Mouse (Mus musculus) testis, postnatal 14 days (tissue): ENCODE data around the gene Tfap2c.

Experiments
- DNase-seq: peaks from one replicate; pipeline ENCODE4 v3.0.0; 2021; ENCODE audit warnings: low spot score

Tfap2c gene

DNA sequence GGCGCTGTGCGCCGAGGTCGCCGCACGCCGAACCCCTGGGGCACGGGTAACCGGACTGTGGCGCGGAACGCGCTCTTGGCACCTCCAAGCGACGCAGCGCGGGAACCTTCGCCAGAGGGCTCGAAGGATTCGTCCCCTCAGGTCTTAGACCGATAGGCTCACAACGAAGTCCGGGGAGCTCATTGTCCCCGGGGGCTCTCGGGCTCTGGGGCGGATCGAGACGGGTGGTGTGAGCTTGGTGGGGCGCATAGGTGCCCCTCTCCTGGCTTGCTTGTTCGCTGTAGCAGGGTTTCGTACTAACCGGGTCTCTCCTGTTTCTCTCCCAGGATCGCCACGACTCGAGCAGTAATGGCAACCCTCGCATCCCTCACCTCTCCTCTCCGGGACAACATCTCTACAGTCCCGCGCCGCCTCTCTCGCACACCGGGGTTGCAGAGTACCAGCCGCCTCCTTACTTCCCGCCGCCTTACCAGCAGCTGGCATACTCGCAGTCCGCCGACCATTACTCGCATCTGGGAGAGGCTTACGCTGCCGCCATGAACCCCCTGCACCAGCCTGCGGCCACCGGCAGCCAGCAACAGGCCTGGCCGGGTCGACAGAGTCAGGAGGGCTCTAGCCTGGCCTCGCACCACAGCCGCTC is 1.8 kb downstream of the Tfap2c start:
- no peak for DNase-seq

DNA sequence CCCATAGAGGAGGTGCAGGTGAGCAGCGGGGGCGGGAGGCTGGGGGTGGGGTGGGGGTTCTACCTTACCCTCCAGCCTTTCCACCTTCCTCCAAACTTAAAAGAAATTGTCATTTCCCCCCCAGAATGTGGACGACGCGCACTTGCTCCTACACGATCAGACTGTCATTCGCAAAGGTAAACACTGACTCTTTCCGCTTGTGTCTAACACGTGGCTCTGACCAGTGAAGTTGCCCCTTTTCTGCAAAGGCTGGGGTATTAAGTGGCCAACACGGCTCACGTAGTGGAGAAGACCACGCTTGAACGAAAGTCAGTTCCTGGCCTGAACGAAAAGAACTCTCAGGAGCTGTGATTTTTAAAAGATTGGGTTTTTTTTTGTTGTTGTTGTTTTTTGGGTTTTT is 2.5 kb downstream of the Tfap2c start:
- DNase-seq, result no peak

- DNase-seq, result no peak
These were observed 3.3 kb downstream of the Tfap2c start for GRCm38 (mm10) chr2:172552666-172553065.

GRCm38 (mm10) chr2:172554211-172554610 is 4.8 kb downstream of the Tfap2c start:
- DNase-seq, result no peak

GRCm38 (mm10) chr2:172558674-172559468 is 9.5 kb downstream of the Tfap2c start:
- no peak for DNase-seq

GRCm38 (mm10) chr2:172561016-172561415 is 11.6 kb downstream of the Tfap2c start:
- no peak for DNase-seq

- no peak for DNase-seq
These were observed 18.4 kb downstream of the Tfap2c start for GRCm38 (mm10) chr2:172567835-172568234.

- DNase-seq, result no peak
These were observed 19.1 kb downstream of the Tfap2c start for GRCm38 (mm10) chr2:172568466-172568865.

GRCm38 (mm10) chr2:172577196-172577766 is 27.9 kb downstream of the Tfap2c start:
- DNase-seq, result no peak

GRCm38 (mm10) chr2:172579221-172579620 is 29.8 kb downstream of the Tfap2c start:
- no peak for DNase-seq

DNA sequence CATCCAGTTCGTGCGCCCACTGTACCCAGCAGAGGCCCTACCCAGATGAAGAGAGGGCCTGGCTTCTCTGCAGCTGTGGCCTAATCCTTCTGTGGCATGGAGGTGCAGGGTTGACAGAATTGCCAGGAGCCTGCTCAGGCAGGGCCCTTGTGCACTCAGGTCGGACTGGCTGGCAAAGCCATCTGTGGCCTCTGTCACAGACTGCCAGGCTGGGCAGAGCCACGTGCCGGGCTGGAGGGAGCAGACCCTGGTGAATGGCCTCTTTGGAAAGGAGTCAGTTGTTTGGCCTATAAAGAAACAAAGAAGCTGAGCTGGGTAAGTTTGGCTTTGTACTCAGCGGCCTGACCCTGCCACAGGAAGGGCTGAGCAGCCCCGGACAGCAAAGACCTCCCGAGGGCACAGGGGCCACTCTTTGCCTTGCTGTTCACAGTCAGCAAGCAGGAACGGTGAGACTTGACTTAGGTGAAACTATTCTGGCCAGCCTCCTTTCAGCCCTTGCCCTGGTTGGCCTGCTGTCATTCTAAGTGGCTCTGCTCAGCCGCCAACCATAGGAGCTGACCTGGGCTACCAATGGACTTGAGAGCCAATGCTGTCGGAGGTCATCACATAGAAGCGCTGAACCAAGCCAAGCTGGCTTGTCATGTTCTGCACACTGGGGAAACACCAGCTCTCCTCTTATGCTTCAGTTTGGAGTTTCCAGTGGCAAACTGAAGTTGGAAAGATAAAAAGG is 31.3 kb downstream of the Tfap2c start:
- no peak for DNase-seq

- DNase-seq, result no peak
These were observed 33.9 kb downstream of the Tfap2c start for GRCm38 (mm10) chr2:172583312-172583711.

DNA sequence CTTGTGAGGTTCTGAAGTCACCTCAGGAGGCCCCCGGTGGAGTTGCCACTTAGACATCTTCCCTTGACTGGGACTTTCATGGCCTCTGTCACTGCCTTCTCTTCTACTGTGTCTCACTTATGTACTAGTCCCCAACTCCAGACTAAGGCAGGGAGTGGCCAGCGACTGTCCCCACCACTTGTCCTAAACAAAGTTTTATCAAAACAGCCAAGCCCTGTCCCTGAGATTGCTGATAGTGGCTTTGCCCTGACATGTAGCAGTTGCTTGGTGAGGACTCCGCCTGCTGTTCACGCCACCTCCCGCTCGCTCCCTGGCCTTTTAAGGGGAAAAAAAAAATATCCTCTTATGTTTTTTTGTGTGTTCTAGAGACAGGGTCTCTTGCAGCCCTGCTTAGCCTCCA is 35.9 kb downstream of the Tfap2c start:
- DNase-seq, result no peak

DNA sequence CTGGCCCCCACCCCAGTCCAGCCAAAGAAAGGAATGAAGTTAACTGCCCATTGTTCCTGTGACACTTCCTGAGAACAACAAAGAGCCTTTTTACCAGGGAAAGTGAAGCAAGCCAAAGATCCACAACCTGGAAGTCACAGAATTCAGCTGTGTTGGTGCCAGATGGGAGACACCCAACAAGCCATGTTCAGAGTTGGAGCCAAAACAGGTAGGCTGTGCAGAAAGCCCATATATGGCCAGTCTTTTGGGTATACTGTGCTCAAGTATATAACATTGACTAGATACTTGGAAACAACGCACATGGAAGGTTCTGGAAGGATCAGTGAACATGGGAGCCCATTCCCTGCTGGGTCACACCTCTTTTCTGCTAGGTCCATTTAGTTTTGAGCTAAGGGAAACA is 39.7 kb downstream of the Tfap2c start:
- no peak for DNase-seq

- no peak for DNase-seq
These were observed 41.4 kb downstream of the Tfap2c start for GRCm38 (mm10) chr2:172590839-172591238.

DNA sequence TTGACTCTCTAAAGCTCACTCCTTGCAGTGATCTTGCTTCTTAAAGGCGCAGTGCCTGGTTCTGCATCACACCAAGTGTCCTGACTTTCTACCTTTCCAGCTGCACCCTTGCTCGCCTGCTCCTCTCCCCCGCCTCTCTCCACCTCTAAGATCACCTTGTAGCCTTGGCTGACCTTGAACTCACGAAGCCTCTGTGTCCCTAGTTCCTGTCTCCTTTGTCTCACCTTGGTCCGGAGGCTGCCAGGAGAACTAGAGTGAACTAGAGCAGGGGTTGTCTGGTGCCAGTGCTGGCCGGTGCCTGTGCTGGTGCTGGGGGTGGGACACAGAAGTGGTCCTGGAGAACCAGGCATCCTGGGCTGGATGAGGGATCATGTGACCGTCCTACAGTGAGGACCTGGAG is 44.9 kb downstream of the Tfap2c start:
- DNase-seq, result no peak

DNA sequence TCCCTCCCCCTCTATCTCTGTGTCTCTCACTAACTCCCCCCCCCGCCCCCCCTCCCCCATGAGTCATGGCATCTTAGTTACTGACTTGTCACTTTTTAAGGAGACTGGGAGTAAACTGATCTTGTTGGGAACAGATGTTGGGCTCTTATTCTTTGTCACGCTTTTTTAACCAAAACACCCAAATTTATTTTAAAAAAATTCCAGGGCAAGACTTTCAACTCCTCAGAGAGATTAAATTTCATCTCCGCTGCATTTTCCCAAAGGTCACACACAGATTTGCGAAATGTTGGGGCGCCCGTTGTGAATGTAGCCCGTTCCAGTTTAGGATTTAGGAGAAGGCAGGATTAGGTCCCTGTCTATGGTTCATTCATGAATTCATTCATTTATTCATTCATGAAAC is 47.7 kb downstream of the Tfap2c start:
- no peak for DNase-seq

GRCm38 (mm10) chr2:172597881-172598280 is 48.5 kb downstream of the Tfap2c start:
- no peak for DNase-seq

GRCm38 (mm10) chr2:172604625-172605024 is 55.2 kb downstream of the Tfap2c start:
- no peak for DNase-seq

DNA sequence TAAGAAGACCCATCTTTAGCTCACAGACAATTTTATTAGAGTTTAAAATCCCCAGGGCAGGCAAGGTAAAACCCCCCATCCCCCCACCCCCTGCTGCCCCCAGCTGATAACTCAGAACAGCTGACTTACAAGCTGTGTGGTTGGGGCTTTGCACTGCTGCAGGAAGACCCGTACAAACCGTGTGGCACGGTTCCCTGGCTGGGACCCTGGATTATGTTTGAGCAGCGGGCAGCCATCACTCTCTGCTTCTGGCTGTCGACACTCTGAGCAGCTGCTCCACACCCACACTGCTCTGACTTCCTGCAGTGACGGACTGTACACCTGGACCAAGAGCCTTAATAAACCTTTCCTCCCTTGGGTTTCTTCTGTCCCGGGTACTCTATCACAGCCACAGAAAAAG is 56.2 kb downstream of the Tfap2c start:
- DNase-seq, result no peak

- DNase-seq, result peak; percentile 85
These were observed 58.3 kb downstream of the Tfap2c start for GRCm38 (mm10) chr2:172607710-172608109.
